In genomic region chr2:119170282-119170681, GRCm38 (mm10) we compare ENCODE assay signal across 1 mouse cellular context.
TF ChIP-seq lines count a peak whose summit lies in the region.

No protein-coding gene starts in this region.

TF ChIP-seq in C2C12, 6 proteins besides CTCF, POLR2A, EP300 and RAD21:
- TF ChIP-seq MAX (IDR thresholded peaks at IDR 0.05), result peak; percentile 46
- no peak for TF ChIP-seq MYOG (IDR thresholded peaks at IDR 0.05; ENCODE audit: control insufficient read depth, extremely low read depth, insufficient read length)
- peak; percentile 61 for TF ChIP-seq FOSL1 (IDR thresholded peaks at IDR 0.05; ENCODE audit: insufficient read depth, low read length, poor library complexity, severe bottlenecking)
